Mouse (Mus musculus): ENCODE data around the gene Atp6v0d1.

DNA sequence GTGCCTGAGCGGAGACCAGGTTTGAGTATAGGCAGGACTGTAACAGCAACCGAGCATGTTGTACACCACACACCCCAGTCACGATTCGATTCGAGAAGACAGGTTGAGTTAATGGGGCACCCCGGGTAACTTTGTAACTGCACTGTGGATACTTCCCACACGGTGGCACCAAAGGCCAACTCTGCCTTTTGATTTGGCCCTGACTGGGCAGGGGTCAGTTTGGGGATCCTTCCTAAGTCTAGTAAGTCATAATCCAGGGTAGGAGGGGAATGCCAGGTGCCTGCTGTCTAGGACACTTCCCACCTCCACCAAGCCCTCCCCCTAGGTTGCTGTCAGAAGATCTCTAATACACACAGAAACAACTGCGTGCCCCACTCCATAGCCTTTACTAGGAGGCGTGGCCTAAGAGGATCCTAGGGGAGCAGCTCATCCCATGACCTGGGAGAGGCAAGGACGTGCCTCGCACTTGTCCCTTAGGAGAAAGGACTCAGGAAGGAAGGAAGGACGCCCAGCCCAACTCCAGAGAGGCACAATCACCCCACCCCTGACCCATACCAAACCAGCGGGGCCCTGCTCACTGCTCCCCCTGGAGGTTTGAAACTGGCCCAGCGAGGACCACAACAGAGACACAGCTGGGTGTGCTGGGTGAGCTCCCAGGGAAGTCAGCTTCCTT is 30.7 kb upstream of the Atp6v0d1 start:
- TF ChIP-seq CTCF (IDR thresholded peaks at IDR 0.05; ENCODE audit: low read depth) (peak; percentile 87), EP300 (IDR thresholded peaks at IDR 0.05; ENCODE audit: low read depth) (no peak)
